Mouse (Mus musculus): ENCODE data around the gene Mepce.

Gene Mepce

GRCm38 (mm10) chr5:137742048-137742447, 45.4 kb downstream of the Mepce start:
- DNase-seq (ENCODE audit: extremely low read depth, low read depth, low spot score): no peak

- no peak for DNase-seq (ENCODE audit: extremely low read depth, low read depth, low spot score)
Observed at GRCm38 (mm10) chr5:137741023-137741931, 46.2 kb downstream of the Mepce start, which contains the start of gene Nyap1. Gene Nyap1, minus strand, starts transcription at chr5:137741607.

- no peak for DNase-seq (ENCODE audit: extremely low read depth, low read depth, low spot score)
Observed at GRCm38 (mm10) chr5:137740506-137740905, 46.9 kb downstream of the Mepce start.

- DNase-seq (ENCODE audit: extremely low read depth, low read depth, low spot score): no peak
Observed at GRCm38 (mm10) chr5:137739471-137739870, 48.0 kb downstream of the Mepce start.

- no peak for DNase-seq (ENCODE audit: extremely low read depth, low read depth, low spot score)
Observed at GRCm38 (mm10) chr5:137738516-137738915, 48.9 kb downstream of the Mepce start.

- DNase-seq (ENCODE audit: extremely low read depth, low read depth, low spot score): no peak
Observed at GRCm38 (mm10) chr5:137737400-137737940, 50.0 kb downstream of the Mepce start.

GRCm38 (mm10) chr5:137734289-137735061, 53.0 kb downstream of the Mepce start:
- DNase-seq (ENCODE audit: extremely low read depth, low read depth, low spot score): no peak

- no peak for DNase-seq (ENCODE audit: extremely low read depth, low read depth, low spot score)
Observed at GRCm38 (mm10) chr5:137733638-137734288, 53.7 kb downstream of the Mepce start.

Data from fat pad, adult 2 months (tissue).